8 mouse cellular contexts compared by ENCODE assay signal in the genomic region with DNA sequence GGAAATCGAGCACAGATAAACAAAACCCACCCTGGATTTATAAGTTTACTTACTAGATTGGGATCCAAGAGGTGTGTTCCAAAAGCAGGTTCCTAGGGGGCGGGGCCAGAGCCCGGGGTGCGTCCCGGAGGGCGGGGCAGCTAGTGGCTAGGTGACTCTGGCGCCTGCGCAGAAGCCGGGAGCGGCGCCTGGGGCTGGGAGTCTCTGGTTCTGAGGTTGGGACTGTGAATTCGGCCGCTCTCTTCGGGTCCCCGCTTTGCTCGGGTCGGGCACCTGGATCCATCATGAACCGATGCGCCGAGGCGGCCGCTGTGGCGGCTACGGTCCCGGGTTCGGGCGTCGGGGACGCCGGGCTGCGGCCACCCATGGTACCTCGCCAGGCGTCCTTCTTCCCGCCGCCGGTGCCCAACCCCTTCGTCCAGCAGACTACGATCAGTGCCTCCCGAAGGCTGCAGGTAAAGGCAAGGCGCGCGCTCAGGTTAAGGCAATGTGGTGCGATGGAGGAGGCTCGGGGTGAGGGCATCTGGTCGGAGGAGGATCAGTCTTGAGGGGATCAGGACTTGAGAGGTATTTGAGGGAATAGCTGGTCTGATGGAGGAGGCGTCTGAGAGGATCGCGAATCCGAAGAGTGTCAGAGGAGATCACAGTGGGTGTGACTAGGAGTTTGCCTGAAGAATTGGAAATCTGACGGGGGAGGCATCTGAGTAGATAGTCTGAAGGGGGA. TPM values are rescaled to one million over a fixed set of nuclear protein-coding genes. Genes with fewer than 3 reads are reported as not detected.
DNase-seq lines count a peak whose midpoint lies in the region; ATAC-seq and TF ChIP-seq lines count a peak whose summit lies in the region.

A gene (plus strand): TSS at position 169 of the 724 bp plus-strand sequence.

- H3K4me3 ChIP-seq in layer of hippocampus, adult 2 months = peak within 1 kb of the TSS; percentile 67
- H3K4me3 ChIP-seq in lung, adult 2 months (replicated peaks; ENCODE audit: extremely low read depth, low read depth, low read length) = peak within 1 kb of the TSS; percentile 63
- H3K4me3 ChIP-seq in neural tube, embryonic 14.5 days (ENCODE audit: low read depth, low read length) = peak within 1 kb of the TSS; percentile 56
- H3K4me3 ChIP-seq in testis, adult 2 months (ENCODE audit: control insufficient read depth, low read depth, low read length) = peak within 1 kb of the TSS; percentile 47

- H3K36me3 ChIP-seq in neural tube, embryonic 14.5 days (ENCODE audit: control insufficient read depth, insufficient read depth, low read length) = no peaks in the 10 kb centered on the region
- H3K36me3 ChIP-seq in testis, adult 2 months (ENCODE audit: control insufficient read depth, insufficient read depth, low read length) = no peaks in the 10 kb centered on the region

- no peak for TF ChIP-seq POLR2A in lung, adult 2 months (IDR thresholded peaks at IDR 0.05; ENCODE audit: borderline replicate concordance, extremely low read depth, low read depth, low read length)
- no peak for TF ChIP-seq POLR2A in testis, adult 2 months (IDR thresholded peaks at IDR 0.05; ENCODE audit: control insufficient read depth, low read depth, low read length)

- H3K9ac ChIP-seq in neural tube, embryonic 14.5 days (replicated peaks; ENCODE audit: low read depth, low read length) = peak within 1 kb of the TSS; percentile 64

- H3K27me3 ChIP-seq in neural tube, embryonic 14.5 days (ENCODE audit: control insufficient read depth, insufficient read depth, low read length) = no peaks in the 10 kb centered on the region
- no peaks in the 10 kb centered on the region for H3K27me3 ChIP-seq in testis, adult 2 months (ENCODE audit: control insufficient read depth, insufficient read depth, low read length)

- H3K4me2 ChIP-seq in neural tube, embryonic 14.5 days (ENCODE audit: low read depth, low read length) = peak within 1 kb of the TSS; percentile 60

- H3K9me3 ChIP-seq in neural tube, embryonic 14.5 days (ENCODE audit: control insufficient read depth, low read length) = no peaks in the 10 kb centered on the region

- no peaks in the 10 kb centered on the region; the same call in 1 of the 2 replicates for H3K4me1 ChIP-seq in lung, adult 2 months (ENCODE audit: control insufficient read depth, insufficient read depth, low read length)
- 0 out of 2 replicates have a peak, but pooled peaks cover 2% of the 10 kb centered on the region for H3K4me1 ChIP-seq in neural tube, embryonic 14.5 days (ENCODE audit: control insufficient read depth, insufficient read depth, low read length)
- peaks cover 7% of the 10 kb centered on the region for H3K4me1 ChIP-seq in testis, adult 2 months (ENCODE audit: control insufficient read depth, insufficient read depth, low read length)

- TF ChIP-seq CTCF in layer of hippocampus, adult 2 months (conservative IDR thresholded peaks at IDR 0.05) = no peak
- TF ChIP-seq CTCF in lung, adult 2 months (IDR thresholded peaks at IDR 0.05; ENCODE audit: insufficient read depth, low read length) = no peak
- TF ChIP-seq CTCF in testis, adult 2 months (IDR thresholded peaks at IDR 0.05; ENCODE audit: control insufficient read depth, insufficient read depth, insufficient replicate concordance, low read depth, low read length) = no peak

- peak; percentile 68 for ATAC-seq in neural tube, embryonic 14.5 days (ENCODE audit: low read depth)

- DNase-seq in ES-CJ7 (ENCODE audit: low read depth, low spot score) = peak; percentile 82
- DNase-seq in cerebellum, adult 18-20 months = peak; percentile 24 to 35
- DNase-seq in forelimb bud, embryonic 11.5 days (ENCODE audit: low read depth, low spot score) = peak; percentile 69
- DNase-seq in heart, postnatal 4 days = peak; percentile 72
- peak; percentile 66 to 80 for DNase-seq in layer of hippocampus, adult 2 months (ENCODE audit: low spot score in 2 of 2)
- DNase-seq in lung, adult 2 months = peak; percentile 85

- peak within 1 kb of the TSS; percentile 88 for H3K27ac ChIP-seq in layer of hippocampus, adult 2 months
- H3K27ac ChIP-seq in neural tube, embryonic 14.5 days (ENCODE audit: low read depth, low read length) = no peak within 1 kb of the TSS
- no peak within 1 kb of the TSS for H3K27ac ChIP-seq in testis, adult 2 months (ENCODE audit: control insufficient read depth, insufficient read depth, low read depth, low read length)

- WGBS in lung, adult 2 months = 5% methylated on average over 50 of the region's 50 CpGs
- WGBS in neural tube, embryonic 14.5 days = 1% methylated on average over 50 of the region's 50 CpGs

RNA-seq across cellular contexts. Expression of the gene that starts here (rescaled TPM):
- 1 to 10 TPM; 1.9 to 2.8 TPM for total RNA-seq in heart, postnatal 4 days (2021)
- total RNA-seq in layer of hippocampus, adult 2 months (2021) = 10 to 100 TPM; 10.0 to 11.2 TPM
- 3.1 and 5.0 TPM in 2 replicates for polyA plus RNA-seq in lung, adult 2 months (2012; rRNA removed)
- polyA plus RNA-seq in neural tube, embryonic 14.5 days (2014; fragmentation: Nextera tagmentation; extraction: Ambion mirVana) = 13.1 and 13.8 TPM in 2 replicates
- polyA plus RNA-seq in testis, adult 2 months (2012; rRNA removed) = 0.13 and 0.25 TPM in 2 replicates

Comparison
In these comparisons a context has a peak if more than half of its experiments do, and no peak if none do; other contexts are left out.
1. DNase-seq: peak in every context shown above with its lines; median percentile 85 in lung, adult 2 months; 82 in ES-CJ7; 73 in layer of hippocampus, adult 2 months; 72 in heart, postnatal 4 days; 69 in forelimb bud, embryonic 11.5 days; 30 in cerebellum, adult 18-20 months.